Mouse (Mus musculus) MN1 (cell line): ENCODE measurements around the gene Isoc2a.
"Not testable (repeated sequence)": the region's sequence is repeated elsewhere in the genome, so short reads cannot be mapped to it uniquely, and the experiment has no call there.

Source experiments
- DNase-seq: peaks from one replicate; pipeline ENCODE4 v3.0.0-alpha.2; 2016; ENCODE audit warnings: low spot score

Isoc2a gene

DNA sequence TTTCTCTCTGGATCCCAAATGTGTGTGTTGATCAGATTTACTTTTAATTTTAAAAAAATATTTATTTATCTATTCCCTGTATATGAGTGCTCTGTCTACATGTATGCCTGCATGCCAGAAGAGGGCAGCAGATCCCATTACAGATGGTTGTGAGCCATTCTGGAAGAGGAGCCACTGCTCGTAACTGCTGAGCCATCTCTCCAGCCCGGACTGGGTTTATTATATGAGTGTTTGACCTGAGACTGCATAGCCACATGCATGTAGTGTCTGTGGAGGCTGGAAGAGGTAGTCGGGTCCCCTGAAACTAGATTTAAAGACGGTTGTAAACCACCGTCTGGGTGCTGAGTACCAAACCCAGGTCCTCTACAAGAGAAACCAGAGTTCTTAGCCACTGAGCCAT, 11.9 kb upstream of the Isoc2a start:
- no peak for DNase-seq

- DNase-seq, result peak; percentile 88
These were observed 11.1 kb upstream of the Isoc2a start for GRCm38 (mm10) chr7:4865579-4866493.

DNA sequence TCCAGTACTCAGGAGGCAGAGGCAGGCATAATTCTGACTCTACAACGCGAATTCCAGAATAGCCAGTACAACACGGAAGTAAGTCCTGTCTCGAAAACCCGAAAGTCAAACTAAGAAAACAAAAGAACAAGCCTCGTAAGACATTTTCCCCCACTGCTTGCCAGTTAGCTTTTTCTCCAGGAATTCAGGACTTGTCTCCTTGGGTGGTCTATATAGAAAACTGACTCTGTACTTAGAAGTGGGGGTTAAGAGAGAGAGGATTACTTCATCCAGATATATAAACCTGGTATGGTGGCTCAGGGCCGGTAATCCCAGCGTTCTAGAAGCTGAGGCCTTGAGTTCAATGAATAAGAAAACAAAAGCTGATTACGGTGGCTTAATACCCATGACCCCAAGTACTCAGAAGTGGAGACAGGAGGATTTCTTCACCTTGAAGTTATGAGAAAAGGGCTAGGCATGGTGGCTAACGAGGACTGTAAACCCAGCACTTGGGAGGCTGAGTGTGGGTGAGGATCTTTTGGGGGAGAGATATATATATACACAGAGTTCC, 10.2 kb upstream of the Isoc2a start:
- DNase-seq, result no peak

- no peak for DNase-seq
These were observed 6.8 kb upstream of the Isoc2a start, which contains the start of gene Isoc2b for GRCm38 (mm10) chr7:4870133-4870532. Isoc2b (minus strand) TSS chr7:4870258.

- peak; percentile 28 for DNase-seq
These were observed 273 bp downstream of the Isoc2a start for GRCm38 (mm10) chr7:4877226-4877625.

DNA sequence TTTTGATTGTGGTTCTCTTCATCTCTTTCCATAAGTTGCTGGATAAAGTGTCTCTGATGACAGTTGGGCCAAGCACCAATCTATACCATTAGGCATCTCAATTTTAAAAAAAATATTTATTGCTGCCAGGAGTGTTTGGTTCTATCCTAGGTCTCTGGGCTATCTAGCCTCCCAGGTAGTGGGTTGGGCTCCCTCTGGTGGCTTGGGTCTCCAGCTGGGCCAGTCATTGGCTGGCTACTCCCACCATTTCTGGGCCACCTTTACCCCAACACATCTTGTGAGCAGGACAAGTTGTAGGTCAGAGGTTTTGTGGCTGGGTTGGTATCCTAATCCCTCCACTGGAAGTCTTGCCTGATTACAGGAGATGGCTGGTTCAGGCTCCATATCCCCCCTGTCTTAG, 1.2 kb downstream of the Isoc2a start:
- peak; percentile 15 for DNase-seq

DNA sequence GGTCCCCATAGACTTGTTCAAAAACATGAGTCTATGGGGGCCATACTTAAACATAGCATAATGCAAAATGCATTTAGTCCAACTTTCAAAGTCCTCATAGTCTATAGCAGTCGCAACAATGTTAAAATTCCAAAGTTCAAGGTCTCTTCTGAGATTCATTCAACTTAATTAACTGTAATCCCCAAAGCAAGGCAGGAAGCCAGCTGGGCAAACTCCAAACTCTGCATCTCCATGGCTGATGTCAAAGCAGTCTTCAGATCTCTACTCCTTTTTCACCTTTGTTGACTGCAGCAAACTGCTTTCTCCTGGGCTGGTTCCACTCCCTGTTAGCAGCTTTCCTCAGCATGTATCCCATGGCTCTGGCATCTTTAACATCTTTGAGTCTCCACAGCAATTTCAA, 2.1 kb downstream of the Isoc2a start:
- DNase-seq, result not testable (repeated sequence)

DNA sequence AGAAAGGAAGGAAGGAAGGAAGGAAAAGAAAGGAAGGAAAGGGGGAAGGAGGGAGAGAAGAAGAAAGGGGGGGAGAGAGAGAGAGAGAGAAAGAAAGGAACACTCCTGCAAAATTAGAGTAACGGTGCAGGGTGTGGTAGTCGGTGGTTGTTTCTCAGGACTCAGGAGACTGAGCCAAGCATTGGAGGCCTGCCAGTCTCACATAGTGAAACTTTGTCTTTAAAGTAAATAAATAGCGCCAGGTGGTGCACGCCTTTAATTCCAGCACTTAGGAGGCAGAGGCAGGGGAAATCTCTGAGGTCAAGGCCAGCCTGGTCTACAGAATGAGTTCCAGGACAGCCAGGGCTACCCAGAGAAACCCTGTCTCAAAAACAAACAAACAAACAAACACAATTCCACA, 9.7 kb downstream of the Isoc2a start:
- no peak for DNase-seq

- DNase-seq, result no peak
These were observed 18.2 kb downstream of the Isoc2a start for GRCm38 (mm10) chr7:4895186-4895585.

DNA sequence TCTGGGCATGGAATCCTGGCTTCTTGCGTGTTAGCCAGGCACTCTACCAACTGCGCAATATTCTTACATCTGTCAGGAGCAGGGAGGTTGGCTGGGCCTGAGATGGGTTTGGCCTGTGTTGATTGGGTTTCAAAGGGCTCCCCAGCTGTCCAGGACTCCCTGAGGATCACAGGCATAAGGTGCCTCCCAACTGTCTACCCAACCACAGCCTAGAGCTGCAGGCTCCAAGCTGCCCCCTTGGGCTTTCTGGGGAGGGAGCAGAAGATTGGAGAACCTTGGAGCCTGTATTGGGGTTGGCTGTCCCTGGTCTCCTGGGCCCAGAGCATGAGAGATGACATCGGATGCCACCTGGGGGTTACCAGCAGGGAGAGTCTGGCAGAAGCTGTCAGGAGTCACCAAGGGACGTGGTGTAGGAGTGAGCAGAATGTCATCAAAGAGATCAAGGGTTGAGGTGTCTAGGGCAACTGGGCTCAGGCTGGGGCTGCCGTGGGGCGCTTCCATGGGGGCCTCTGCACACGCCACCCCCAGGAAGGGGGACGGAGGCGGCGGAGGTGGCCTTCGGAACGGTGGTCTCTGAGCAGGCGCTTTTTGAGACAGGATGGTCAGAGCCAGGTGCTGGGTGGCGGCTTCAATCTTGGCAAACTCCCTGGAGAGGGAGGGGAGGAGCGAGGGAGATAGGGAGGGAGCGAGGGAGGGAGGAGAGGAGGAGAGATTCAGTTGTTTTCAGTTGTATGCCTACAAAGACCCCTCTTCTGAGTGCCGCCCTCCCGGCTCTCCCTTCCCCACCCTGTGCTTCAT, 22.1 kb downstream of the Isoc2a start:
- DNase-seq, result no peak

DNA sequence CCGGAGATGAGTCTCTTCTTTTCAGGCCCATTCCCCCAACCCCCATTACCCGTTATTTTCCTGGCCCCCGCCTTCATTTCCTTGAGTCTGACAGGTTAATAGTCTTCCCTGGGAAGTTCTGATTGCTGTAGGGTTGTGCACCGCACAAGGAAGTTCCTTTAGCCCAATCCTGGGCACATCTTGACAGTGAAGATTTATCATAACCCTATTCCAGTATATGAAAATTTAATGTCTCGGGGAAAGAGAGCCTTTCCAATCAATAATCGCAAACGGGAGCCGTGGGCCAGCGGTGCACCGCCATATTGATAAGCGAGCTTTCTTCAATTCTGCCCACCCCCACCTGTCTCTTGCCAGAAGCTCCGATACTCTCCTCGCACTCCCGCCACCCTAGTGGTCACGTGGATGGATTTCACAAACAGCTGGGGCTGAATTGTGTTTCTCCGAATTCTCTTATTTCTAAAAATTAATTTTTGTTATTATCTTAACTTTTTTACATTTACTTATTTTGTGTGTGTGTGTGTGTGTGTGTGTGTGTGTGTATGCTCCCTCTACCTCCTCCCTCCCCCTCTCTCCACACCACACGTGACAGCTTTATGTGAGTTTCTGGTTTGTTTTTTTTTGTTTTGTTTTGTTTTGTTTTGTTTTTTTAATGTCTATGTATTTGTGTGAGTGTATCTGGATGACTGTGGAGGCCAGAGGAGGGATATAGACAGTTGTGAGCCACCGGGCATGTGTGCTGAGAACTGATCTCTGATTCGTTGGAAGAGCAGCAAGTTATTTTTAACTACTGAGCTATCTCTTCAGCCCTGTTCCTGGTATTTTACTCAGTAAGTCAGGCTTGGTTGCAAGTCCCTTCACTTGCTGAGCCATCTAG, 22.9 kb downstream of the Isoc2a start:
- no peak for DNase-seq

DNA sequence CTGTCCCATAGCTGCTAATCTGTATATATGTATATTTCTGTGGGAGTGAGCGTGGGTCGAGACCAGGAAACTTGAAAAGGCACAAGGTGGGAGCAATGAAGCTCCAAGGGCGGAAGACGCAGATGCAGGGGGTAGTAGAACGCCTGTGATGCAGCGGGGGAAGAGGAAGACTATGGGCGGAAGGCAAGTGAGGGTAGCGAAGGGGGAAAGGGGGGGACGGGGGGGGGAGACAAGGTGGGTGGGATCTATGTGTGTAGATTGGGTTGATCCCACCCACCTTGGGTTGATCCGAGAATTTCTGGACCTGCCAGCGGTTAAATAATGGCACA, 23.5 kb downstream of the Isoc2a start:
- no peak for DNase-seq

DNA sequence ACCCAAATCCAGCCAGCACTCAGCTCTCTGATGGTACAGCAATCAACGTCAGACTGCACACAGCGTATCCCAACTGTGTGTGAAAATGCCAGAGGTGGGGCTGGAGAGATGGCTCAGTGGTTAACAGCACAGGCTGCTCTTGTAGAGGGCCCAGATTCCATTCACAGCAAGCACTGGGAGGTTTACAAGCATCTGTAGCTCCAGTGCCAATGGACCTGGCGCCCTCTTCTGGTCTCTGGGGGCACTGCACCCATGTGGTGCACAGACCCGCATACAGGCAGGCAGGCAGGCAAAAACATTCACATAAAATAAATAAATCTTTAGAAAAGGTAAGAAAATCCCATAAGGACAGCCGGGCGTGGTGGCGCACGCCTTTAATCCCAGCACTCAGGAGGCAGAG, 24.2 kb downstream of the Isoc2a start:
- no peak for DNase-seq

DNA sequence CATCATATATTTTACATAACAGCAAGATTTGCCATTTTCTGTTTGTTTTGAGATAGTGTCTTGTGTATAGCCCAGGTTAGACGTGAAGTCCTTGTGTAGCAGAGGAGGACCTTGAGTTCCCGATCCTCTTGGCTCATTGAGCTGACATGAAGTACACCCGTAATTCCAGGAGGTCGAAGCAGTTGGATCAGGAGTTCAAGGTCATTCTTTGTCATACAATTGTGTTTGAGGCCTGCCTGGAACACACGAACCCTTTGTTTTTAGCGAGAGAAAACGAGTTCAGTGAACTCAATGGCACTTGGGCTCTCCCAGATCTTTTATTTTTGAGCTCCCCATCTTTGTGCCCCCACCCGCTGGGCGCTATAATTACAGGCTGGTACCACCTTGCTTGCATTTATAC, 25.5 kb downstream of the Isoc2a start:
- DNase-seq, result no peak

DNA sequence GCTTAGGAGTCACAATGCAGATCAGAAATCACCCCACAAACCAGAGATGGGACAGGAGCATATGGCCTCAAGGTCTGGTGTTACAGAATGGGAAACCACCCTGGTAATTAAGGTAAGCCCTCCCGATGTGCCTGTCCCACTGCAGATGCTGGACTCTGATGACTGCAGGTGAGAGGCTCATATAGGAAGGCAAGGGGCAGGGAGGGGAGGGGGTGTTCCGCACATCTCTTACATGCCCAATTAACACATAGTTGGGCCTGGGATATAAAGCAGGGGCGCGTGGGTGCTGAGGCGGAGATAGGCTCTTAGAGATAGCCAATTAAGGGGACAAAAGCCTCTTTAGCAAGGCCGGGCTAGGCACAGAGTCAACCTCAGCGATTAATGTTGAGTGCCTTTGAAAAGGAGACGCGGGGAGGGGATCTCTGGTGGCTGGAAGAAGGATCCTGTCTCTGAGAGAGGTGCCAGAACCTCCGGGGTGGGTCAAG, 29.6 kb downstream of the Isoc2a start, which contains the start of gene Gm36210:
TSS of gene Gm36210 (minus strand) at position 51 of the 485 bp plus-strand sequence.
- DNase-seq, result no peak

DNA sequence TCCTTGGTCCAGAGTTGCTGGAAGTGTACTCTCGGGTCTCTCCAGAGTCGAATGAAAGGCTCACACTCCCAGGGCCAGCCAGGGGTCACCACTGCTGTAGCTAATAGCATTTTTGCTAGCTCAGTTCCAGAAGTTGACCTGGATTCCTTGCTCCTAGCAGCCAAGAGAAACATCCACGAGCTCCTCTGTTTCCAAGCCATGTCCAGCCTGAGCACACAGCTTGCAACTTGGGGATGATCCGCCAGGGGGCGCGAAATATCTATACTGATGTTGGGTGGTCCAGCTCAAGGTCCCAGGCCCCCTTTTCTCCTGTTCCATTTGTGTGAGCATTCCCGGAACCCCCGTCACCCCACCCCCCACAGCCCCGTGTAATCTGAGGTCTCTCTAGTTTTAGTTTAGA, 34.6 kb downstream of the Isoc2a start:
- DNase-seq, result no peak

- DNase-seq, result no peak
These were observed 35.3 kb downstream of the Isoc2a start for GRCm38 (mm10) chr7:4912248-4912647.

DNA sequence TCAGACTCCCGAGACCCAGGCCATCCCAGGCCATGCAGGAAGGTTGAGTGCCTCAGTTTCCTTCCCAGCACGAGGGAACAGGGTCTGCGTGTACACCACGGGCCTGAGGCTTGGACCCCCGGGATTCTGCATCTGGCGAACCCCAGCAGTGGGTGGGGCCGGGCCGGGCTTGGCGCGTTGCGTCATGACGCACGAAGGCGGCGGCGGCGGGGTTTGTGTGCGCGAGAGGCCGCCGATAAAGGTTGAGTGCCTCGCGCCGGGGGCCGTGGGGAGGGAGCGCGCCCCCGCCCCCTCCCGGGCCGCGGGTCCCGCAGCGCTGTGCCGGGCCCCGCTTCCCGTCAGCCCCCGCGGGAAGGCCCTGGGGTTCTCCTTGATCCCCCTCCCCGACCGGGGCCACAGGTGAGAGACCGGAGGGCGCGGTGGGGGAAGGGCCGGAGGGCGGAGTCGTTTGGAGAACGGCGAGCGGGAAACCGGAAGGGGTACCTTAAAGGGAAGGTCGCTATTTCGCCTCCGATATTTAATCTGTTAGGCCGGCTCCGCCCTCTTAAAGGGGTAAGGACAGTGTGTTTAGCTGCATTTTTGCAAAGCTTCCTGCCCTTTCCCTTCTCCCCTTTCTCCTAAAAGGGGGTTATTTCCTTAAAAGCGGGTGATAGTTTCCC, 38.2 kb downstream of the Isoc2a start, which contains the start of gene Zfp628:
TSS of gene Zfp628 (plus strand) at position 211 of the 659 bp plus-strand sequence.
- peak; percentile 94 for DNase-seq

DNA sequence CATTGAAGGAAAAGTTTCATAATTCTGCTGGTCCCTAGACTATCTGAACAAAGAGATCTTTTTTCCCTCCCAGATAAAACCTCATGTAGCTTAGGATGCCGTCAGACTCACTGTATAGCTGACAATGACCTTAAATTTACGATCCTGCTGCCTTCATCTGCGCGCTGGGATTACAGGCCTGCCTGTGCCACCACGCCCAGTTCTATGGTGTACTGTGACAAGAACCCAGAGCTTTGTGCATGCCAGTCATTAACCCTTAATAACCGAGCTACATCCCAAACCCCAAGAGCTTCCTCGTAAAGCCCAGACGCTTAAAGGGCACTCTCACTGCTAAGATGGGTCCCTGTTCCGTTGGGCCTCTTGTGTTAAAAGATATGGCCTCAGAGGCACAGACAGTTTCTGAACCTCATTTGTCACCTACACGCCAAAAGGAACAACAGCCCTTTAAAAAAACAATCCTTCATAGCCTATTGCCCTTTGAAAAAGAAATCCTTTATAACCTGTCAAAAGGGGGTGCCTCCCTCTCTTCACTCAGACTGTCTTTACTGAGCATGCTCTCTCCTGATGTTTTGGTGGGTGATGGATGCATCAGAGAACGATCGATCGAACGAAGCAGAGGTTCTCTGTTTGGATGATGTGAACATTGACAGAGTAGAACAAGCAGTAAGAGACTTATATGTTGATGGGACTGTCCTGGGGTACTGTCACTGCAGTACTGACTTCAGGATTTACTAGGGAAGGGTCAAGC, 38.9 kb downstream of the Isoc2a start:
- DNase-seq, result peak; percentile 70

DNA sequence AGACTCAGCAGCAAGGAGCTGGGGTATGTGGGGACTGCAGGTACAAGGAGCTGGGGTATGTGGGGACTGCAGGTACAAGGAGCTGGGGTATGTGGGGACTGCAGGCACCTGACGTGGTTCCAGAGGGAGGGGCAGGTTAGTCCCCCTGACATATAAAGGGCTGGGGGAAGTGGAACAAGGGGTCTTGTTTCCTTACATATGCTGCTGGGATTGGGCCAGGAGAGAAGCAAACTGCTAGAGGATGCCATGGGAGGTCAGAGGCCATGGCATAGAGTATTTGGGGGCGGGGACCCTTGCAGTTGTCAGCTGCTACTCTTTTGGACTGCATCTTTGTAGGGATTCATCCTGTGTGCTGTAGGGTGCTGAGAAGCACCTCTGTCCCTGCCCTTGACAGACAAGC, 40.5 kb downstream of the Isoc2a start:
- no peak for DNase-seq
